Mouse (Mus musculus) intestine, embryonic 16.5 days (tissue): Measurements from ENCODE around the gene Tm9sf2. TPM values are rescaled to one million over a fixed set of nuclear protein-coding genes. Genes with fewer than 3 reads are reported as not detected.

Source experiments
- ATAC-seq: fragments of 200-750 bp; cut with Nextera tagmentation; 2 replicates; pipeline ENCODE4 v1.8.0; 2017; ENCODE audit warnings: moderate TSS enrichment, moderate library complexity
- H3K27ac ChIP-seq: fragments of 300-500 bp; sonication (generic); 2 replicates; pipeline ENCODE4 v1.5.1; 2014; ENCODE audit warnings: mild to moderate bottlenecking, low read length
- H3K27me3 ChIP-seq: fragments of 300-500 bp; sonication (generic); replicated peaks from 2 replicates; pipeline ENCODE4 v1.6.1; 2014; ENCODE audit warnings: low read length, control low read depth, mixed read lengths; ENCODE audit not compliant: control insufficient read depth, insufficient read depth
- H3K36me3 ChIP-seq: fragments of 300-500 bp; sonication (generic); 2 replicates; pipeline ENCODE4 v1.6.1; 2014; ENCODE audit warnings: low read length, control low read depth; ENCODE audit not compliant: control insufficient read depth, insufficient read depth
- H3K4me1 ChIP-seq: fragments of 300-500 bp; sonication (generic); 2 replicates; pipeline ENCODE4 v1.6.1; 2014; ENCODE audit warnings: low read length, control low read depth, mixed read lengths; ENCODE audit not compliant: control insufficient read depth, insufficient read depth
- H3K4me2 ChIP-seq: fragments of 300-500 bp; sonication (generic); 2 replicates; pipeline ENCODE4 v1.6.1; 2014; ENCODE audit warnings: low read depth, low read length, control low read depth
- H3K4me3 ChIP-seq: fragments of 300-500 bp; sonication (generic); 2 replicates; pipeline ENCODE4 v1.5.1; 2014; ENCODE audit warnings: mild to moderate bottlenecking, low read length
- H3K9ac ChIP-seq: fragments of 300-500 bp; sonication (generic); 2 replicates; pipeline ENCODE4 v1.6.1; 2014; ENCODE audit warnings: low read depth, low read length
- H3K9me3 ChIP-seq: fragments of 300-500 bp; sonication (generic); 2 replicates; pipeline ENCODE4 v1.6.1; 2016; ENCODE audit warnings: low read length, control low read depth; ENCODE audit not compliant: control insufficient read depth
- WGBS: fragments of 180-500 bp; shearing (Covaris S2); extraction: QIAGEN DNeasy Blood & Tissue Kit; methylation state at CpG from one replicate; pipeline ENCODE4 v1.1.7; 2014; 5-methylcytosine and 5-hydroxymethylcytosine counted together
- polyA plus RNA-seq: library from polyadenylated mRNA; unstranded; fragments of >200 nt; fragmentation: Nextera tagmentation; extraction: Ambion mirVana; gene quantifications from 2 replicates; pipeline ENCODE4 v1.2.1, GENCODE M21; 2015

The Tm9sf2 gene
- polyA plus RNA-seq, 1 experiment from 2014 or later = 293 TPM

DNA sequence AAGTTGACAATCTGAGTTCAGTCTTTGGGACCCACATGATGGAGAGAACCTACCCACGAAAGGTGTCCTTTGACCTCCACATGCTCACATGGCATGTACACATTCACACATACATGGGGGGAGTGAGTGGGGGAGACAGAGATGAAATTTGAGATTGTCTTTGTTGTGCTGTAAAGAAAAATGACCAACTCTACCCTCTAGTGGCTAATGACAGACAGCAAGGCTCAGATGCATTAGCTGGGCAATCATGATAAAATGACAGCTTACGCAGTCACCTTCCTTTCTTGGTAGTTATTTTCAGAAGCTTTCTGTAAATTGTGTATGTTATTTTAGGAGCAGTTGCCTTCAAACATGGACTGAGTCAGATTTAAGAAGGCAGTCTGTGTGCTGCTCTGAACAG is 4.8 kb downstream of the Tm9sf2 start:
- Histone ChIP-seq H3K36me3 (no peaks in the 10 kb centered on the region), H3K4me2 (no peak overlapping the region), H3K27ac (no peak overlapping the region), H3K9ac (no peak overlapping the region), H3K4me1 (peaks cover 14% of the 10 kb centered on the region), H3K9me3 (no peaks in the 10 kb centered on the region), H3K27me3 (no peaks in the 10 kb centered on the region), H3K4me3 (no peak overlapping the region)
- 81% methylated on average over 2 of the region's 2 CpGs for WGBS
- no peak for ATAC-seq

DNA sequence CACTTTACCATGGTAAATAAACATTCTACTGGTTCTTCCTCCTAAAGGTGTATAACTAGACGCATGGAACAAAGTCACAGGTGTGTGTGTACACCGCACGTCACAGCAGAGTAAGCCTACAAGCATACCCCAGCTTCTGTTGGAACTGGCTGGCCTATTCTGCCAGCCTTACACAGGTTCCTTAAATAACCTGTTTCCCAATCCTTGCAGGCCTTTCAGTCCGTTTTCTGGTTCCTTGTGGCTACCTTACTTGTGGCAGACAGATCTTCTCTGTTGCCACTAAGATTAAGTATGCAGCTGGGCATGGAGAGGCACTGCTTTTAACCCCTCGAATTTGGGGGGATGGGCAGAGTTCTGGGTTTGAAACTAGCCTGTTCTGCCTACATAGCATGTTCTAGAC is 5.5 kb downstream of the Tm9sf2 start:
- peaks cover 14% of the 10 kb centered on the region for H3K4me1 ChIP-seq
- no peak overlapping the region for H3K4me2 ChIP-seq
- H3K9me3 ChIP-seq = no peaks in the 10 kb centered on the region
- WGBS = 80% methylated on average over 5 of the region's 5 CpGs
- ATAC-seq = no peak
- H3K9ac ChIP-seq = no peak overlapping the region
- H3K4me3 ChIP-seq = no peak overlapping the region
- H3K27me3 ChIP-seq = no peaks in the 10 kb centered on the region
- no peaks in the 10 kb centered on the region for H3K36me3 ChIP-seq
- H3K27ac ChIP-seq = no peak overlapping the region

DNA sequence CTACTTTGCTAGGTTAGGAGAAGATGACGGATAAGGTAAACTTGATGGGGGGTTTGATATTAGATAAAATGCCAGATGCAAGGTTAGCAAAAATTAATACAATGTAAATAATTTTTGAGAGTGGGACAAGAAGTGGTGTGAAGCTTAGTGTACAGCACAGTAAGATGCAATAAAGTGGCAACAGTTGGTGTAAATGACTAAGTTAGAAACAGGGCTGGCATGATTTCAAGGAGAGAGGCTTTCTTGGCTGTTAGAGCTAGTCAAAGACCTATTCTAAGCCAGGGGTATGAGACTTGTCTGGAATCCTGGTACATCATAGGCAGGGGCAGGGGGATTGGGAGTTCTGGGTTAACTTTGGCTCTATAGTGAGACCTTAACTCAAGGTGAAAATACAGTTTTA is 9.4 kb downstream of the Tm9sf2 start:
- no peaks in the 10 kb centered on the region for H3K27me3 ChIP-seq
- no peak overlapping the region for H3K4me2 ChIP-seq
- 89% methylated on average over 1 of the region's 1 CpGs for WGBS
- H3K36me3 ChIP-seq = no peaks in the 10 kb centered on the region
- ATAC-seq = no peak
- no peak overlapping the region for H3K4me3 ChIP-seq
- H3K9me3 ChIP-seq = no peaks in the 10 kb centered on the region
- no peak overlapping the region for H3K27ac ChIP-seq
- no peaks in the 10 kb centered on the region for H3K4me1 ChIP-seq
- no peak overlapping the region for H3K9ac ChIP-seq

- 76% methylated on average over 5 of the region's 5 CpGs for WGBS
- no peaks in the 10 kb centered on the region for H3K9me3 ChIP-seq
- no peak overlapping the region for H3K4me3 ChIP-seq
- no peak overlapping the region for H3K27ac ChIP-seq
- H3K27me3 ChIP-seq = no peaks in the 10 kb centered on the region
- peaks cover 4% of the 10 kb centered on the region for H3K36me3 ChIP-seq
- H3K4me1 ChIP-seq = no peaks in the 10 kb centered on the region
- peak; percentile 91 for ATAC-seq
- no peak overlapping the region for H3K9ac ChIP-seq
- no peak overlapping the region for H3K4me2 ChIP-seq
Observed at GRCm38 (mm10) chr14:122130111-122130797, 23.4 kb downstream of the Tm9sf2 start.

GRCm38 (mm10) chr14:122131644-122132043 is 24.8 kb downstream of the Tm9sf2 start:
- no peaks in the 10 kb centered on the region for H3K27me3 ChIP-seq
- no peak overlapping the region for H3K4me3 ChIP-seq
- H3K27ac ChIP-seq = no peak overlapping the region
- no peaks in the 10 kb centered on the region for H3K9me3 ChIP-seq
- no peak for ATAC-seq
- no peak overlapping the region for H3K4me2 ChIP-seq
- 86% methylated on average over 2 of the region's 2 CpGs for WGBS
- H3K9ac ChIP-seq = no peak overlapping the region
- no peaks in the 10 kb centered on the region for H3K4me1 ChIP-seq
- peaks cover 4% of the 10 kb centered on the region for H3K36me3 ChIP-seq

DNA sequence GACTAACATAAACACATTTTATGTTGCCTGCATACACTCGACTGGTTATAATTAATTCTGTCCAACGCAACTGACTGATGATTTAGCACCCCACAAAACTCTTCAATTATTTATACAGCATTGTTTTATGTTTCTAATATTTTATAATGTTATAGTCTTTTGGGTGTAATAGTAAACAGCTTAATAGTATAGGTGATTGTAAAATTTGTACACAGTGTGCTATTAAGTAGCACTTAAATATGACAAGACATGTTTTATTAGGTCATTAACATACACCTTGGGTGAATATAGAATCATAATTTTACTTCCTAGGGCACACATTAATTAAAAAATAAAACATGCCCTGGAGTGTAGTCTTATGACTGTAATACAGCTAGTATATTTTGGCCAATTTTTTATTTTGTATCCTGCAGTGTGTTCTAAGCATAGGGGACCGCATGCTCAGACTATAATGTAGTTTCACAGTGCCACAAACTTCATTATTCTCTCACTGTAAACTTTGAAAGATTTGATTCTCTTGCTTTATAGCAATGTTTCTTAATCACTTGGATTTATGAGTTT is 29.6 kb downstream of the Tm9sf2 start:
- Histone ChIP-seq H3K36me3 (peaks cover 9% of the 10 kb centered on the region), H3K4me2 (no peak overlapping the region)
- 86% methylated on average over 3 of the region's 3 CpGs for WGBS

DNA sequence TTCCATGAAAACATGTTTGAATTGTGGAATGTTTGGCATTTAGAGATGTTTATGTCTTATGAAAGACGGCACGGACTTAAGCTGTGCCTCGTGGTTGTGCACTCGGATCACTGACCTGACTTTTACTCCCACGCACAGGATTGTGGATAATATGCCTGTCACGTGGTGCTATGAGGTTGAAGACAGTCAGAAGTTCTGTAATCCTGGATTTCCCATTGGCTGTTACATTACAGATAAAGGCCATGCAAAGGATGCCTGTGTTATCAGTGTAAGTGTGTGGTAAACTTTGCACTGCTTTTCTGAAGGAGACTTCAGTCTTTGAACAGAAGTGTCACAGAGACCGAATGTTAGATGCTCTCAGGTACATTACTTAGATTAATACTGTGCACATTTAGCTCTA is 30.4 kb downstream of the Tm9sf2 start:
- ATAC-seq = peak; percentile 40
- H3K4me2 ChIP-seq = no peak overlapping the region
- no peak overlapping the region for H3K4me3 ChIP-seq
- H3K27ac ChIP-seq = no peak overlapping the region
- peaks cover 9% of the 10 kb centered on the region for H3K36me3 ChIP-seq
- WGBS = 61% methylated on average over 7 of the region's 7 CpGs
- no peaks in the 10 kb centered on the region for H3K4me1 ChIP-seq
- H3K27me3 ChIP-seq = no peaks in the 10 kb centered on the region
- H3K9ac ChIP-seq = no peak overlapping the region
- H3K9me3 ChIP-seq = no peaks in the 10 kb centered on the region

More for the DNA sequence above, 29.6 kb downstream of the Tm9sf2 start:
- H3K4me1 ChIP-seq = no peaks in the 10 kb centered on the region
- no peak for ATAC-seq
- no peaks in the 10 kb centered on the region for H3K27me3 ChIP-seq
- no peak overlapping the region for H3K9ac ChIP-seq
- H3K9me3 ChIP-seq = no peaks in the 10 kb centered on the region
- H3K4me3 ChIP-seq = no peak overlapping the region
- no peak overlapping the region for H3K27ac ChIP-seq

DNA sequence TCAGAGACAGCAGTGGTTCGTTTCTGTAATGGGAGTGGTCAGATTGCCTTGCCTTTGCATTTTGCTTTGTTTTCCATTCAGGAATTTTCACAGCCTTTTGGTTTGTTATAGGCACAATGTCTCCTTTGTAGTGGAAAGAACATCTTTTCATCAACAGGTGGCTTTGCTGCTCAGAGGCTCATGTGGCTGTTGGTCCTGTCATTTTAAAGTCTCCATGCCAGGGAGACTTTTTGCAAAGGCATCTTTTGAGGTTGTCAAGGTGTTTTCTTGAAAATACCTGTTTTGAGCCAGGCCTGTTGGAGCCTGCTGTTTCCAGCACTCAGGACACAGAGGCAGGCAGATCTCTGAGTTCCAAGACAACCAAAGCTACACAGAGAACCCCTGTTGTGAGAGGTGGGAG is 33.3 kb downstream of the Tm9sf2 start:
- Histone ChIP-seq H3K4me1 (no peaks in the 10 kb centered on the region), H3K27ac (no peak overlapping the region), H3K4me2 (no peak overlapping the region), H3K9me3 (no peaks in the 10 kb centered on the region), H3K4me3 (no peak overlapping the region), H3K27me3 (no peaks in the 10 kb centered on the region), H3K36me3 (peaks cover 9% of the 10 kb centered on the region), H3K9ac (no peak overlapping the region)
- 65% methylated on average over 1 of the region's 1 CpGs for WGBS
- no peak for ATAC-seq

GRCm38 (mm10) chr14:122143585-122144269 is 36.9 kb downstream of the Tm9sf2 start:
- Histone ChIP-seq H3K4me2 (no peak overlapping the region), H3K9me3 (no peaks in the 10 kb centered on the region), H3K36me3 (peaks cover 10% of the 10 kb centered on the region), H3K27ac (no peak overlapping the region), H3K9ac (no peak overlapping the region), H3K27me3 (no peaks in the 10 kb centered on the region), H3K4me1 (no peaks in the 10 kb centered on the region), H3K4me3 (no peak overlapping the region)
- WGBS = 77% methylated on average over 4 of the region's 4 CpGs
- ATAC-seq = no peak
